Mouse (Mus musculus) liver, embryonic 14.5 days (tissue): Measurements from ENCODE around the gene Clybl. TPM values are rescaled to one million over a fixed set of nuclear protein-coding genes. Genes with fewer than 3 reads are reported as not detected.

ENCODE experiments used
- ATAC-seq: fragments of 200-750 bp; cut with Nextera tagmentation; 2 replicates; pipeline ENCODE4 v1.8.0; 2017; ENCODE audit warnings: moderate number of reproducible peaks, mild to moderate bottlenecking, moderate library complexity; ENCODE audit not compliant: insufficient read depth
- DNase-seq, 3 experiments: peaks; one replicate each; pipeline ENCODE4 v3.0.0-alpha.2; 2012 to 2013; ENCODE audit warnings: low read depth in 3 of 3, low spot score in 3 of 3
- H3K27ac ChIP-seq: fragments of 300-500 bp; sonication (generic); 2 replicates; pipeline ENCODE4 v1.5.1; 2014; ENCODE audit warnings: moderate library complexity, mild to moderate bottlenecking, control low read depth, inconsistent platforms
- H3K27me3 ChIP-seq: fragments of 300-500 bp; sonication (generic); 2 replicates; pipeline ENCODE4 v1.6.1; 2014; ENCODE audit warnings: mild to moderate bottlenecking, low read length, moderate library complexity; ENCODE audit not compliant: control insufficient read depth, insufficient read depth
- H3K36me3 ChIP-seq: fragments of 300-500 bp; sonication (generic); replicated peaks from 2 replicates; pipeline ENCODE4 v1.6.1; 2014; ENCODE audit warnings: low read depth; ENCODE audit not compliant: control insufficient read depth, insufficient read depth
- H3K4me1 ChIP-seq, 2 experiments: fragments of 200-500 bp in 1 of 2; fragments of 300-500 bp in 1 of 2; sonication (generic) in 1 of 2; replicated peaks; 2 replicates each; pipeline ENCODE4 v1.6.1; 2012 to 2014; ENCODE audit warnings: antibody characterized with exemption in 1 of 2, inconsistent platforms in 1 of 2, low read length in 1 of 2; ENCODE audit not compliant: control insufficient read depth in 2 of 2, insufficient read depth in 2 of 2
- H3K4me2 ChIP-seq: fragments of 300-500 bp; sonication (generic); 2 replicates; pipeline ENCODE4 v1.6.1; 2014; ENCODE audit warnings: low read depth, mild to moderate bottlenecking, control low read depth, moderate library complexity
- H3K4me3 ChIP-seq, 2 experiments: fragments of 200-500 bp in 1 of 2; fragments of 300-500 bp in 1 of 2; sonication (generic) in 1 of 2; 2 replicates each; pipeline ENCODE4 v1.5.1; 2012 to 2014; ENCODE audit warnings: low read depth in 2 of 2, low read length in 2 of 2, mild to moderate bottlenecking in 2 of 2, control low read depth in 1 of 2, inconsistent platforms in 1 of 2, moderate library complexity in 1 of 2; ENCODE audit not compliant: insufficient read depth in 1 of 2
- H3K9ac ChIP-seq: fragments of 300-500 bp; sonication (generic); replicated peaks from 2 replicates; pipeline ENCODE4 v1.6.1; 2014; ENCODE audit warnings: mild to moderate bottlenecking, control low read depth, moderate library complexity
- H3K9me3 ChIP-seq: fragments of 300-500 bp; sonication (generic); 2 replicates; pipeline ENCODE4 v1.6.1; 2016; ENCODE audit warnings: low read length, mixed read lengths; ENCODE audit not compliant: control insufficient read depth
- CTCF ChIP-seq: IDR thresholded peaks from 2 replicates; pipeline ENCODE4 v1.5.1; 2016; ENCODE audit warnings: antibody characterized with exemption, low read depth, control low read depth
- EP300 ChIP-seq: IDR thresholded peaks from 2 replicates; pipeline ENCODE4 v1.6.1; 2016; ENCODE audit warnings: antibody characterized with exemption, low read depth
- WGBS: fragments of 180-500 bp; shearing (Covaris S2); extraction: QIAGEN DNeasy Blood & Tissue Kit; methylation state at CpG from one replicate; pipeline ENCODE4 v1.1.7; 2014; ENCODE audit not compliant: insufficient replicate concordance; 5-methylcytosine and 5-hydroxymethylcytosine counted together
- polyA plus RNA-seq, 2 experiments: library from polyadenylated mRNA; depleted of rRNA in 1 of 2; stranded (reverse) in 1 of 2; unstranded in 1 of 2; fragments of >200 nt; fragmentation: Nextera tagmentation in 1 of 2; extraction: Ambion mirVana in 1 of 2; gene quantifications; 2 replicates each; pipeline versions ENCODE4 v1.2.1 to v1.2.3; 2012 to 2014

The Clybl gene
- polyA plus RNA-seq, 2 experiments, result 15.6 to 28.9 TPM

DNA sequence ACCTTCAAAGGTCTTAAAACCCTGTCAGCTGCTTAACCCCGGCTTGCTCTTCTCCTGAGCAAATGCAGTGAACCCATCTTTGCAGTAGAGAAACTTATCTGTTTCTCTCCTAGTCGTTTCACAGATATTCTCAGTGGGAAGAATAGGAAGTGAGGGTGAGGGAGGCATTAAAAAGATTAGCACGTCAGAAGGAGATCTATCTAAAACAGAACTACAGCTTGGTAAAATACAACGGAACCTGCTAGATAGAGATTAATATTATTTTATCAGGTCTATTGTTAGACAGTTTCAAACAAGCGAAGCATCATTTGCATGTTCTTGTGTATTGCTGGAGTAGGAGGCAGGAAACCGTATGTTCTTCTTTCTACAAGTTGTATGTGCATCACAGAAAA is 42.6 kb downstream of the Clybl start:
- H3K9ac ChIP-seq, result no peak overlapping the region
- H3K27me3 ChIP-seq, result no peaks in the 10 kb centered on the region; the same call in 1 of the 2 replicates
- no peaks in the 10 kb centered on the region for H3K9me3 ChIP-seq
- no peaks in the 10 kb centered on the region for H3K36me3 ChIP-seq
- peaks cover 0 to 8% of the 10 kb centered on the region in 2 experiments; a peak in 1 of 4 replicates for H3K4me1 ChIP-seq
- no peak overlapping the region for H3K4me2 ChIP-seq
- TF ChIP-seq CTCF, result no peak
- no peak for TF ChIP-seq EP300
- no peak overlapping the region for H3K27ac ChIP-seq
- DNase-seq (no peak), ATAC-seq (no peak)
- 27% methylated on average over 6 of the region's 6 CpGs for WGBS
- no peak overlapping the region for H3K4me3 ChIP-seq

DNA sequence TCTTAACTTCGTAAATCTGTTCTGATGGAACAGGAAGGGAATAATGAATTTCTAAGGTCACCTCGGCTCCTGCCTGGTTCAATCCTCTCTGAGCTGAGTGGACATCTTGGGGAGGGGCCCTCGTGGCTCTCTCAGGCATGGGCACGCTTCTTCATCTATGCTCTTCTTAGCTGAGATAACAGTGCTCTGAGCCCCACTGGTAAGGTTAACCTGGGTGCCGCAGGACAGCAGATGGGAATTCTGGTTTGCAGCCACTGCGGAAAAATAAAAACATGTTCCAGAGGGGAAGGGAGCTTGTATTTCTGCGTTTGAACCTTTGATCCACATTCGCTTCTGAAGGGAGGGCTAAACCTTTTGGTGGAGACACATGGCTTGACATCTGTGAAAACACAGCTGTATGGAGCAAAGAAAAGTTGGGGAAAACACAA is 43.0 kb downstream of the Clybl start:
- Histone ChIP-seq H3K9me3 (no peaks in the 10 kb centered on the region), H3K9ac (no peak overlapping the region), H3K27ac (no peak overlapping the region), H3K4me2 (no peak overlapping the region), H3K4me3 (no peak overlapping the region), H3K27me3 (no peaks in the 10 kb centered on the region; the same call in 1 of the 2 replicates), H3K36me3 (no peaks in the 10 kb centered on the region), H3K4me1 (peaks cover 0 to 8% of the 10 kb centered on the region in 2 experiments; a peak in 1 of 4 replicates)
- no peak for ATAC-seq
- TF ChIP-seq CTCF (no peak), EP300 (no peak)
- DNase-seq, result no peak
- WGBS, result 47% methylated on average over 8 of the region's 8 CpGs

DNA sequence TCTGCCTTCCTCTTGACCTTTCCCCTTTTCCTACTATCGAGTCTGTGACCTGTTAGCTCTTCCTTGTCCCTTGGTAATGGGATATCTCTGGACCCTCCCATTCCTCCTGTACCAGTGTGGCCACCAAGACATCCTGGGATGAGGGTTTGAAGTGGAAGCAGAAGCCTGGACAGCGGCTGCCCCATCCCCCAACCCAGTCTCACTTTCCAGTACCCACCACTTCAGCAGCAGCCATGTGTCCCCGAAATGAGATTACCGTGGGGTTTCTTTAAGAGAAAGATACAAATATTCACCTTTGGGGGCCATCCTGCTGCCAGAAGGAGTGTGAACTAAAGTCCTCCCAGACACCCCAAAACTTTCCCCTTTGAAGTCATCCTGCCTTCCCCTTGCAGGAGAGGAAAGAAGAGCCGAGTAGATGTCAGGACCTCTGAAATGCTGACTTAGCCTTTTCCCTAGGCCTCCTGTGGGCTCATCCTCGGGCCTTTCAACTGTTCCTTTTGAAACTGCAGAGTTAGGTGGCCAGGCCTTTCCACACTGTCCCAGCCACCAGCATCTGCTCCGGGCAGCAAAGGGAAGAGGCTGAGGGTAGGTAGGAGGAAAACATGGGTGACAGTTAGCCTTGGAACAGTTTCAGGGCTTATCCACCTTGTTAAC is 44.1 kb downstream of the Clybl start:
- H3K36me3 ChIP-seq, result no peaks in the 10 kb centered on the region
- WGBS, result 45% methylated on average over 7 of the region's 7 CpGs
- no peak overlapping the region for H3K9ac ChIP-seq
- DNase-seq, result no peak
- no peak for ATAC-seq
- no peak overlapping the region for H3K27ac ChIP-seq
- no peaks in the 10 kb centered on the region for H3K9me3 ChIP-seq
- H3K27me3 ChIP-seq, result no peaks in the 10 kb centered on the region; the same call in 1 of the 2 replicates
- peaks cover 0 to 8% of the 10 kb centered on the region in 2 experiments; a peak in 1 of 4 replicates for H3K4me1 ChIP-seq
- no peak overlapping the region for H3K4me3 ChIP-seq
- TF ChIP-seq CTCF (no peak), EP300 (no peak)
- H3K4me2 ChIP-seq, result no peak overlapping the region

DNA sequence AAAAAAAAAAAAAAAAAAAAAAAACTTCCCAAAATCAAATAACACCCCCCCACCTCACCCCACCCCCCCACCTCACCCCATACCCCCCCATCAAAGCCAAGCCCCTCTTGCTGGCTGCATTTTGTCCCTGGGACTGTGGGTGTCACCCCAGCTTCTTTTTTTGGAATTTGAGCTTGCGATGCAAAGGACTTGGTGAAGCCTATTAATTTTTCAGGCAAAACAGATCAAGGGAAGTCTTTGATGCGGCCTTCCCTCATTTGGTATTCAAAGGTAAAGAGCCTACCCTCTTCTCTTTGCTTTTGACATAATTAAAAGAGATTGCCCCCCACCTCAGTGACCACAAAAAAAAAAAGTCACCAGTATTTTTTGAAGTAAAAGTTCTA is 44.6 kb downstream of the Clybl start:
- TF ChIP-seq CTCF, result no peak
- no peak for TF ChIP-seq EP300
- DNase-seq (no peak), ATAC-seq (no peak)
- Histone ChIP-seq H3K9me3 (no peaks in the 10 kb centered on the region), H3K4me3 (no peak overlapping the region), H3K36me3 (no peaks in the 10 kb centered on the region), H3K27ac (no peak overlapping the region), H3K4me2 (no peak overlapping the region), H3K4me1 (peaks cover 0 to 8% of the 10 kb centered on the region in 2 experiments; a peak in 1 of 4 replicates), H3K27me3 (no peaks in the 10 kb centered on the region; the same call in 1 of the 2 replicates), H3K9ac (no peak overlapping the region)
- 71% methylated on average over 2 of the region's 2 CpGs for WGBS

DNA sequence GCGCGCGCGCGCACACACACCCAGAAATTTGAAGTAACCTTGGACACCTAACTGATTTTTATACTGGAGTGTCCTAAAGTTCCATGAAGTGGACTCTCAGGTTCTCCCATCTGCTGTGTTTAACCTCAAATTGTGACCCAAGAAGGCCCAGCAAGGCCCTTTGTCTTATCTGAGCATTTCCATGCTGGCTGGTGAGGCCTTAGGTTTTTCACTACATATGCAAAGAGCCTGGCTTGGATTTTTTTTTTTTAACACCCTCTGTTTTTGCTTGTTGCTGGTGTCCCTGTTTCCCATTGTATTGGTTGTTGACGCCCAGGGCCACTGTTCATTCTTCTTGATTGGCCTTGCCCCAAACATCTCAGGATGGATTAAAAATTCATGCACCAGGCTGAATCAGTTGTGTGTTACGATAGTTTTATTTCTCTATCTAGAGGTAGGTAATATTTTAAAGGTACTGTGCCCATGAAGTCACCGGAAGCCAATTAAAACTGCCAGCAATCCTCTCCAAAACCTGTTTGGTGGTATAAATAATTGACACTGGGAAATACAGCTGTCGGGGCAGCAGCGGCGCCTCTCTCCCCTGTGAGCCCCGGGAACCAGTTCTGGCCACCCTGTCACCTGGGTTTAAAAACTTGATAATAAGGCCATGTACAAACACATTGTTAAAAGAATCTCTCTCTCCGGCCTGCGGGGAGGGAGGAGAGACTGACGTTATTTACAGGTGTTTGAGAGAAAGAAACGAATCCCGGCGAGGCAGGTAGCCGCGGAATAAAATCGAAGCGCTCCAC is 45.4 kb downstream of the Clybl start:
- peaks cover 0 to 8% of the 10 kb centered on the region in 2 experiments; a peak in 1 of 4 replicates for H3K4me1 ChIP-seq
- H3K27me3 ChIP-seq, result no peaks in the 10 kb centered on the region; the same call in 1 of the 2 replicates
- H3K27ac ChIP-seq, result no peak overlapping the region
- TF ChIP-seq CTCF, result no peak
- no peak for TF ChIP-seq EP300
- H3K9me3 ChIP-seq, result no peaks in the 10 kb centered on the region
- ATAC-seq, result no peak
- no peak for DNase-seq
- H3K4me2 ChIP-seq, result no peak overlapping the region
- H3K9ac ChIP-seq, result no peak overlapping the region
- 66% methylated on average over 22 of the region's 22 CpGs for WGBS
- no peak overlapping the region for H3K4me3 ChIP-seq
- no peaks in the 10 kb centered on the region for H3K36me3 ChIP-seq
